Mouse (Mus musculus): ENCODE data around the gene Timp2. TPM values are rescaled to one million over a fixed set of nuclear protein-coding genes. Genes with fewer than 3 reads are reported as not detected.

The Timp2 gene
- polyA plus RNA-seq, 1 experiment from 2014 or later: 38.9 TPM

- WGBS: 59% methylated on average over 2 of the region's 2 CpGs
- no peak for ATAC-seq
- no peaks in the 10 kb centered on the region for H3K4me1 ChIP-seq (replicated peaks; ENCODE audit: control insufficient read depth, insufficient read depth, low read length)
- no peak overlapping the region for H3K9ac ChIP-seq (ENCODE audit: low read depth, low read length)
- H3K36me3 ChIP-seq (ENCODE audit: control insufficient read depth, insufficient read depth): no peaks in the 10 kb centered on the region
- no peak overlapping the region for H3K27ac ChIP-seq (ENCODE audit: low read depth, low read length)
- no peak overlapping the region for H3K4me3 ChIP-seq (ENCODE audit: low read depth, low read length)
- no peaks in the 10 kb centered on the region for H3K27me3 ChIP-seq (replicated peaks; ENCODE audit: control insufficient read depth, insufficient read depth, low read length)
- no peak for TF ChIP-seq CTCF (IDR thresholded peaks at IDR 0.05; ENCODE audit: low read depth)
- H3K9me3 ChIP-seq (ENCODE audit: control insufficient read depth): no peaks in the 10 kb centered on the region
- H3K4me2 ChIP-seq (replicated peaks; ENCODE audit: low read depth): no peak overlapping the region
These were observed 56.7 kb downstream of the Timp2 start for GRCm38 (mm10) chr11:118298810-118299209.

GRCm38 (mm10) chr11:118297967-118298366, 57.6 kb downstream of the Timp2 start:
- no peaks in the 10 kb centered on the region for H3K27me3 ChIP-seq (replicated peaks; ENCODE audit: control insufficient read depth, insufficient read depth, low read length)
- H3K4me1 ChIP-seq (replicated peaks; ENCODE audit: control insufficient read depth, insufficient read depth, low read length): no peaks in the 10 kb centered on the region
- H3K36me3 ChIP-seq (ENCODE audit: control insufficient read depth, insufficient read depth): no peaks in the 10 kb centered on the region
- no peak for ATAC-seq
- WGBS: 98% methylated on average over 3 of the region's 3 CpGs
- TF ChIP-seq CTCF (IDR thresholded peaks at IDR 0.05; ENCODE audit: low read depth): peak; percentile 23; the same call in 1 of the 2 replicates
- no peak overlapping the region for H3K4me2 ChIP-seq (replicated peaks; ENCODE audit: low read depth)
- no peak overlapping the region for H3K27ac ChIP-seq (ENCODE audit: low read depth, low read length)
- no peak overlapping the region for H3K9ac ChIP-seq (ENCODE audit: low read depth, low read length)
- H3K9me3 ChIP-seq (ENCODE audit: control insufficient read depth): no peaks in the 10 kb centered on the region
- no peak overlapping the region for H3K4me3 ChIP-seq (ENCODE audit: low read depth, low read length)

- WGBS: 84% methylated on average over 2 of the region's 2 CpGs
These were observed 60.5 kb downstream of the Timp2 start for GRCm38 (mm10) chr11:118295026-118295425.

GRCm38 (mm10) chr11:118292671-118293070, 62.9 kb downstream of the Timp2 start:
- Histone ChIP-seq H3K9ac (ENCODE audit: low read depth, low read length) (no peak overlapping the region), H3K4me2 (replicated peaks; ENCODE audit: low read depth) (no peak overlapping the region), H3K4me3 (ENCODE audit: low read depth, low read length) (no peak overlapping the region), H3K9me3 (ENCODE audit: control insufficient read depth) (no peaks in the 10 kb centered on the region), H3K27ac (ENCODE audit: low read depth, low read length) (no peak overlapping the region), H3K27me3 (replicated peaks; ENCODE audit: control insufficient read depth, insufficient read depth, low read length) (no peaks in the 10 kb centered on the region), H3K36me3 (ENCODE audit: control insufficient read depth, insufficient read depth) (no peaks in the 10 kb centered on the region), H3K4me1 (replicated peaks; ENCODE audit: control insufficient read depth, insufficient read depth, low read length) (peaks cover 6% of the 10 kb centered on the region; the same call in 1 of the 2 replicates)
- TF ChIP-seq CTCF (IDR thresholded peaks at IDR 0.05; ENCODE audit: low read depth): no peak
- ATAC-seq: no peak
- 58% methylated on average over 6 of the region's 6 CpGs for WGBS

More at GRCm38 (mm10) chr11:118295026-118295425, 60.5 kb downstream of the Timp2 start:
- Histone ChIP-seq H3K27ac (ENCODE audit: low read depth, low read length) (no peak overlapping the region), H3K9me3 (ENCODE audit: control insufficient read depth) (no peaks in the 10 kb centered on the region), H3K36me3 (ENCODE audit: control insufficient read depth, insufficient read depth) (no peaks in the 10 kb centered on the region), H3K4me1 (replicated peaks; ENCODE audit: control insufficient read depth, insufficient read depth, low read length) (no peaks in the 10 kb centered on the region), H3K27me3 (replicated peaks; ENCODE audit: control insufficient read depth, insufficient read depth, low read length) (no peaks in the 10 kb centered on the region), H3K4me3 (ENCODE audit: low read depth, low read length) (no peak overlapping the region), H3K4me2 (replicated peaks; ENCODE audit: low read depth) (no peak overlapping the region), H3K9ac (ENCODE audit: low read depth, low read length) (no peak overlapping the region)
- ATAC-seq: no peak
- no peak for TF ChIP-seq CTCF (IDR thresholded peaks at IDR 0.05; ENCODE audit: low read depth)

- ATAC-seq: peak; percentile 96
- Histone ChIP-seq H3K27ac (ENCODE audit: low read depth, low read length) (peak within 1 kb of the TSS; percentile 83), H3K4me2 (replicated peaks; ENCODE audit: low read depth) (peak within 1 kb of the TSS; percentile 79), H3K4me3 (ENCODE audit: low read depth, low read length) (peak within 1 kb of the TSS; percentile 70), H3K36me3 (ENCODE audit: control insufficient read depth, insufficient read depth) (peaks cover 9% of the 10 kb centered on the region), H3K27me3 (replicated peaks; ENCODE audit: control insufficient read depth, insufficient read depth, low read length) (no peaks in the 10 kb centered on the region), H3K9me3 (ENCODE audit: control insufficient read depth) (no peaks in the 10 kb centered on the region), H3K4me1 (replicated peaks; ENCODE audit: control insufficient read depth, insufficient read depth, low read length) (peaks cover 6% of the 10 kb centered on the region; the same call in 1 of the 2 replicates), H3K9ac (ENCODE audit: low read depth, low read length) (peak within 1 kb of the TSS; percentile 82)
- under 1% methylated on average over 68 of the region's 68 CpGs for WGBS
- TF ChIP-seq CTCF (IDR thresholded peaks at IDR 0.05; ENCODE audit: low read depth): no peak
These were observed 65.3 kb downstream of the Timp2 start, which contains the start of gene Usp36 for GRCm38 (mm10) chr11:118289999-118290889. Usp36 (minus strand) TSS chr11:118290244.

GRCm38 (mm10) chr11:118289562-118289961, 66.0 kb downstream of the Timp2 start:
- peak overlapping the region; percentile 82 for H3K9ac ChIP-seq (ENCODE audit: low read depth, low read length)
- H3K4me3 ChIP-seq (ENCODE audit: low read depth, low read length): peak overlapping the region; percentile 70
- peak overlapping the region; percentile 83 for H3K27ac ChIP-seq (ENCODE audit: low read depth, low read length)
- no peaks in the 10 kb centered on the region for H3K27me3 ChIP-seq (replicated peaks; ENCODE audit: control insufficient read depth, insufficient read depth, low read length)
- ATAC-seq: peak; percentile 2
- TF ChIP-seq CTCF (IDR thresholded peaks at IDR 0.05; ENCODE audit: low read depth): no peak
- H3K4me2 ChIP-seq (replicated peaks; ENCODE audit: low read depth): peak overlapping the region; percentile 79
- no peaks in the 10 kb centered on the region for H3K9me3 ChIP-seq (ENCODE audit: control insufficient read depth)
- under 1% methylated on average over 22 of the region's 22 CpGs for WGBS
- peaks cover 6% of the 10 kb centered on the region; the same call in 1 of the 2 replicates for H3K4me1 ChIP-seq (replicated peaks; ENCODE audit: control insufficient read depth, insufficient read depth, low read length)
- peaks cover 16% of the 10 kb centered on the region for H3K36me3 ChIP-seq (ENCODE audit: control insufficient read depth, insufficient read depth)

Data from intestine, postnatal 0 days (tissue).